Mouse (Mus musculus) lung, adult 2 months (tissue): ENCODE results near the gene Pitpnm2. TPM values are rescaled to one million over a fixed set of nuclear protein-coding genes. Genes with fewer than 3 reads are reported as not detected.
A peak's percentile ranks its signal among the peaks of the same experiment; 100 is the strongest.

Experiments
- DNase-seq: peaks from one replicate; pipeline ENCODE4 v3.0.0; 2022
- H3K4me1 ChIP-seq: fragments of 200-500 bp; 2 replicates; pipeline ENCODE4 v1.6.1; 2011; ENCODE audit warnings: low read length; ENCODE audit not compliant: control insufficient read depth, insufficient read depth
- H3K4me3 ChIP-seq: fragments of 200-500 bp; replicated peaks from 2 replicates; pipeline ENCODE3; 2011; ENCODE audit warnings: low read depth, mild to moderate bottlenecking, control low read depth, low read length; ENCODE audit errors: extremely low read depth
- CTCF ChIP-seq: fragments of 200-500 bp; IDR thresholded peaks from 2 replicates; pipeline ENCODE4 v1.5.1; 2011; ENCODE audit warnings: mild to moderate bottlenecking, low read length, control low read depth; ENCODE audit not compliant: insufficient read depth
- POLR2A ChIP-seq: fragments of 200-500 bp; IDR thresholded peaks from 2 replicates; pipeline ENCODE4 v1.6.1; 2011; ENCODE audit warnings: low read depth, mild to moderate bottlenecking, control low read depth, low read length, borderline replicate concordance; ENCODE audit errors: extremely low read depth
- WGBS: fragments of 180-500 bp; shearing (Covaris S2); methylation state at CpG from one replicate; pipeline ENCODE4 v1.1.7; 2018; 5-methylcytosine and 5-hydroxymethylcytosine counted together
- polyA plus RNA-seq: library from polyadenylated mRNA; depleted of rRNA; stranded (reverse); fragments of >200 nt; gene quantifications from 2 replicates; pipeline ENCODE4 v1.2.3, GENCODE M21; 2012

The Pitpnm2 gene
- polyA plus RNA-seq, 1 experiment = 122 TPM

GRCm38 (mm10) chr5:124093120-124093794 is 156.3 kb downstream of the Pitpnm2 start:
- 57% methylated on average over 11 of the region's 11 CpGs for WGBS
- Histone ChIP-seq H3K4me3 (no peak overlapping the region), H3K4me1 (peaks cover 5% of the 10 kb centered on the region)
- TF ChIP-seq POLR2A (no peak), CTCF (no peak)
- DNase-seq = peak; percentile 52

GRCm38 (mm10) chr5:124091951-124092406 is 157.6 kb downstream of the Pitpnm2 start:
- Histone ChIP-seq H3K4me1 (peaks cover 5% of the 10 kb centered on the region), H3K4me3 (no peak overlapping the region)
- WGBS = 54% methylated on average over 9 of the region's 9 CpGs
- no peak for DNase-seq
- TF ChIP-seq POLR2A (no peak), CTCF (no peak)

- peaks cover under 1% of the 10 kb centered on the region for H3K4me1 ChIP-seq
- TF ChIP-seq POLR2A (no peak), CTCF (no peak)
- H3K4me3 ChIP-seq = no peak overlapping the region
- WGBS = 90% methylated on average over 23 of the region's 23 CpGs
- DNase-seq = no peak
These were observed 159.7 kb downstream of the Pitpnm2 start for GRCm38 (mm10) chr5:124089868-124090267.

- no peak for DNase-seq
- Histone ChIP-seq H3K4me1 (no peaks in the 10 kb centered on the region), H3K4me3 (no peak overlapping the region)
- 81% methylated on average over 4 of the region's 4 CpGs for WGBS
- no peak for TF ChIP-seq POLR2A
- TF ChIP-seq CTCF = no peak
These were observed 162.7 kb downstream of the Pitpnm2 start for GRCm38 (mm10) chr5:124086876-124087275.

GRCm38 (mm10) chr5:124085513-124085912 is 164.0 kb downstream of the Pitpnm2 start:
- 83% methylated on average over 3 of the region's 3 CpGs for WGBS
- DNase-seq = no peak
- no peaks in the 10 kb centered on the region for H3K4me1 ChIP-seq
- no peak for TF ChIP-seq POLR2A
- H3K4me3 ChIP-seq = no peak overlapping the region

GRCm38 (mm10) chr5:124084588-124085173 is 164.9 kb downstream of the Pitpnm2 start:
- WGBS = 40% methylated on average over 11 of the region's 11 CpGs
- peak; percentile 84 for DNase-seq
- TF ChIP-seq CTCF (peak; percentile 99), POLR2A (no peak)
- Histone ChIP-seq H3K4me1 (no peaks in the 10 kb centered on the region), H3K4me3 (no peak overlapping the region)

- 82% methylated on average over 14 of the region's 14 CpGs for WGBS
- TF ChIP-seq POLR2A = no peak
- no peak for TF ChIP-seq CTCF
- DNase-seq = no peak
- Histone ChIP-seq H3K4me1 (no peaks in the 10 kb centered on the region), H3K4me3 (no peak overlapping the region)
These were observed 165.5 kb downstream of the Pitpnm2 start for GRCm38 (mm10) chr5:124083850-124084587.

- 91% methylated on average over 17 of the region's 17 CpGs for WGBS
- no peak for DNase-seq
- no peaks in the 10 kb centered on the region for H3K4me1 ChIP-seq
- H3K4me3 ChIP-seq = no peak overlapping the region
- TF ChIP-seq CTCF (no peak), POLR2A (no peak)
These were observed 166.4 kb downstream of the Pitpnm2 start for GRCm38 (mm10) chr5:124082941-124083688.

GRCm38 (mm10) chr5:124082447-124082846 is 167.1 kb downstream of the Pitpnm2 start:
- WGBS = 75% methylated on average over 10 of the region's 10 CpGs
- Histone ChIP-seq H3K4me3 (no peak overlapping the region), H3K4me1 (no peaks in the 10 kb centered on the region)
- TF ChIP-seq CTCF = no peak
- TF ChIP-seq POLR2A = no peak
- DNase-seq = no peak
